Mouse (Mus musculus): ENCODE measurements around the gene Ajuba. TPM values are rescaled to one million over a fixed set of nuclear protein-coding genes. Genes with fewer than 3 reads are reported as not detected.

Gene Ajuba
- polyA plus RNA-seq, 1 experiment from 2014 or later = 30.7 TPM

DNA sequence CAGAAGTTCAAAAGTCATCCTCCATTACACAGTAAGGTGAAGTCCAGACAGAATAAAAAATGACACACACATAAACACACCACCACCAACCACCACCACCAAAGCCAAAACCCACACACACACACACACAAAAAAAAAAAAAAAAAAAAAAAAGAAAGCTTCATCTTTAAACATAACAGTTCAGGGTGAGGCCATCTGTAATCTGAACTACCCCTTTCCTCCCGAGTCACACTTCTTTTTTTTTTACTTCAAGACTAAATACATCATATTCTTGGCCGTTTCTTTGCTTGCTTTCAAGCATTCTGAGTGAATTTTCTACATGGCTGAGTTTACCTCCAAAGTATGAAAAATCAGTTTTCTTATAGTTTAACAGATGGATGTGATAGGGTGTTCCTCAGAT, 24.2 kb upstream of the Ajuba start:
- Histone ChIP-seq H3K4me2 (no peak overlapping the region), H3K4me3 (ENCODE audit: low read depth, low read length) (no peak overlapping the region), H3K9ac (ENCODE audit: low read depth, low read length) (no peak overlapping the region), H3K4me1 (ENCODE audit: control insufficient read depth, insufficient read depth, low read length) (peaks cover 2% of the 10 kb centered on the region; the same call in 1 of the 2 replicates), H3K36me3 (ENCODE audit: control insufficient read depth, insufficient read depth, low read length) (no peaks in the 10 kb centered on the region), H3K9me3 (replicated peaks; ENCODE audit: control insufficient read depth, low read length) (no peaks in the 10 kb centered on the region), H3K27ac (ENCODE audit: low read depth, low read length) (no peak overlapping the region), H3K27me3 (ENCODE audit: control insufficient read depth, insufficient read depth, low read length) (no peaks in the 10 kb centered on the region)
- WGBS (ENCODE audit: insufficient replicate concordance) = 61% methylated on average over 2 of the region's 2 CpGs
- ATAC-seq (replicated peaks; ENCODE audit: insufficient number of reproducible peaks, low FRiP score, low TSS enrichment) = no peak

DNA sequence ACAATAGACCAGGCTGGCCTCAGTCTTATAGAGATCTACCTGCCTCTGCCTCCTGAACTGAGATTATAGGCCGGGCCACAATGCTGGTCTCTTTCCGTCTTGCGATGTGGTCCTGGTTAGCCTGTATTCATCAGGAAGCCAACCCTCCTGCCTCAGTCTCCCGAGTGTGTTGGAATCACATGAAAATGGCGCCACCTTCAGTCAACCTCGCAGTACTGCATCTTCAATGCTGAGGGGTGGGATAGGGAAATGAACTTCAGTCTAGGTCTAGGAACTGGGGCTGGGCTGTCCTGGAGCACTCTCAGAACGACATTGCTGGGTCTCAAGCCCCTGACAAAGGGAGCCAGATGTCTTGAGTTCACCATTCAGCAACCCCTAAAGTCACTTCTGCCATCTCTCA, 19.7 kb upstream of the Ajuba start:
- Histone ChIP-seq H3K4me2 (no peak overlapping the region), H3K27me3 (ENCODE audit: control insufficient read depth, insufficient read depth, low read length) (no peaks in the 10 kb centered on the region), H3K4me1 (ENCODE audit: control insufficient read depth, insufficient read depth, low read length) (peaks cover 18% of the 10 kb centered on the region), H3K27ac (ENCODE audit: low read depth, low read length) (no peak overlapping the region), H3K9ac (ENCODE audit: low read depth, low read length) (no peak overlapping the region), H3K36me3 (ENCODE audit: control insufficient read depth, insufficient read depth, low read length) (no peaks in the 10 kb centered on the region; the same call in 1 of the 2 replicates), H3K9me3 (replicated peaks; ENCODE audit: control insufficient read depth, low read length) (no peaks in the 10 kb centered on the region), H3K4me3 (ENCODE audit: low read depth, low read length) (no peak overlapping the region)
- 75% methylated on average over 7 of the region's 7 CpGs for WGBS (ENCODE audit: insufficient replicate concordance)
- ATAC-seq (replicated peaks; ENCODE audit: insufficient number of reproducible peaks, low FRiP score, low TSS enrichment) = no peak

DNA sequence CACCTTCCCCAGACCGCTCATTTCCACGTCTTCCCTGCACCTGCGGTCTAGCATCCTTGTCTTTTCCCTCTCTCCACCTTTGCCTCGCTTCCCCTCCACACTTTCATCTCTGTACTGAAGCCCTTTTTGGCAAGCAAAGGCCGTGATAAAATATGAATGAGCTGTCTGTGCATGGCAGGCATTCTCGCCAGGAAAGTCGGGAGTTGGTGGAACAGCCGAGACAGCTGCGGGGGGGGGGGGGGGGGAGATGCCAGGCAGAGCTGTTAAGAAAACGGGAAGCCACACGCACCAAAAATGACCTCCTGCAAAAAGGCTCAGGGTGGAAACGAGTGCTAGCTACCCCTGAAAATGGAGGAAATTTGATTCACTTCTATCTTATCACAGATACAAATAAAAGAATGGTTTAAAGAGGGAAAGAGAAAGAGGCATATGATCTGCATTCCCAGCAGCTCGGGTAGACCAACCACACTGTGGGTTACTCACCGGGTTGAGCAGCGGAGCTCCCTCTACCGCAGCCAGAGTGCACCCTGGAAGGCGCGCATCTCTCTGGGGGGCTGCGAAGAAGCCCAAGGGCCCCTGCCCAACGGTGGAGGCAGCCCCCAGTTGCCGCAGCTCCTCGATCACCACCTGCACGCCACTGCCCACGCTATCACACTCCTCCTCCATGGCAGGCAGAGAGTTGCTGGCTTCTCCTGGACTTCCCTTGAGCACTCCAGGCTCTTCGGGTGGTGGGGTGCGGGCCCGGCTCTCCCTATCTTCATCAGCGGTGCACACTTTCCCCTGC, 17.5 kb upstream of the Ajuba start:
- Histone ChIP-seq H3K27ac (ENCODE audit: low read depth, low read length) (peak overlapping the region; percentile 54), H3K27me3 (ENCODE audit: control insufficient read depth, insufficient read depth, low read length) (no peaks in the 10 kb centered on the region), H3K36me3 (ENCODE audit: control insufficient read depth, insufficient read depth, low read length) (no peaks in the 10 kb centered on the region; the same call in 1 of the 2 replicates), H3K9me3 (replicated peaks; ENCODE audit: control insufficient read depth, low read length) (no peaks in the 10 kb centered on the region), H3K4me2 (peak overlapping the region; percentile 62), H3K4me3 (ENCODE audit: low read depth, low read length) (peak overlapping the region; percentile 25), H3K9ac (ENCODE audit: low read depth, low read length) (peak overlapping the region; percentile 28; the same call in 1 of the 2 replicates), H3K4me1 (ENCODE audit: control insufficient read depth, insufficient read depth, low read length) (peaks cover 18% of the 10 kb centered on the region)
- ATAC-seq (replicated peaks; ENCODE audit: insufficient number of reproducible peaks, low FRiP score, low TSS enrichment) = no peak
- WGBS (ENCODE audit: insufficient replicate concordance) = 47% methylated on average over 28 of the region's 28 CpGs

DNA sequence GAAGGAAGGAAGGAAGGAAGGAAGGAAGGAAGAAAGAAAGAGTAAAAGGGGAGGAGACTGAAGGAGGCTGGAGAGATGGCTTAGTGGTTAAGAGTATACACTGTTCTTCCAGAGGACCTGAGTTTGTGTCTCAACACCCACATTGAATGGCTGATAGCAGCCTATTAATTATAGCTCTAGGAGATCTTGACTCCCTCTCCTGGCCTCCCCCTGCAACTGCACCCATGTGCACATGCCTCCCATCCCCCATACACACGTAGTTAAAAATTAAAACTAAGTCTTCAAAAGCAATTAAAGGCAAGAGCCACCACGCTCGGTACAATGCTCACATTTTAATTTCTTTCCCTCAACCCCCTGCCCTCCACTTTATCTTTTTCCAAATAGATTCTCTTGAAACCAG, 16.7 kb upstream of the Ajuba start:
- Histone ChIP-seq H3K9me3 (replicated peaks; ENCODE audit: control insufficient read depth, low read length) (no peaks in the 10 kb centered on the region), H3K27ac (ENCODE audit: low read depth, low read length) (no peak overlapping the region), H3K4me1 (ENCODE audit: control insufficient read depth, insufficient read depth, low read length) (peaks cover 18% of the 10 kb centered on the region), H3K9ac (ENCODE audit: low read depth, low read length) (no peak overlapping the region), H3K36me3 (ENCODE audit: control insufficient read depth, insufficient read depth, low read length) (no peaks in the 10 kb centered on the region; the same call in 1 of the 2 replicates), H3K27me3 (ENCODE audit: control insufficient read depth, insufficient read depth, low read length) (no peaks in the 10 kb centered on the region), H3K4me3 (ENCODE audit: low read depth, low read length) (no peak overlapping the region), H3K4me2 (no peak overlapping the region; the same call in 1 of the 2 replicates)
- WGBS (ENCODE audit: insufficient replicate concordance) = 91% methylated on average over 3 of the region's 3 CpGs
- no peak for ATAC-seq (replicated peaks; ENCODE audit: insufficient number of reproducible peaks, low FRiP score, low TSS enrichment)

DNA sequence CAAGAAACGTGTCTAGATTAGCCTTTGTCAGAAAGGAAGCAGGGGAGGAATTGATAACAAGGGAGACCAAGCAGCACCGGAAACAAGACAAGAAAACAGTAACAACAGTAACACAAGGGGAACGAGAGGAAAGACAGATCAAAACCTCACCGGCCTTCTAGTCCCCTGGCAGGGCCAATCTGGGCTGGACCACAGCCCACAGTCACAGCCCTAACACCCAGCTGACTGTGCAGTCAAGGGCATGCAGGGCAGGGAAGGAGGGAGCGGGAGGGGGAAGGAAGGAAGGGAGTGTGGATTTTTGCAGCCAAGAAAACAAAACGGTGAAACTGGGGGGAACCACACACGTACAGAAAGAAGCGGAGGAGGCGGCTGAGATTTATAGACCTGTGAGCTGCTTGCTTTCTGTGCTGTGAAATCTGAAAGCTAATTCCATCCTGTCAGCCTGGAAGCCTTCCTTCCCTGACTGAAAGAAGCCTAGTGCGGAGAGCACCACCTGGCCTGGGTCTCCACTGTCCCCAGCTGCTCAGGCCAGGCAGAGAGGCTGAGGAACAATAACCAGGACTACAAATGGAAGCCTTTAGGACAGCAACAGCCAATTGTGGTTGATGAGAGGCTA, 15.1 kb upstream of the Ajuba start:
- ATAC-seq (replicated peaks; ENCODE audit: insufficient number of reproducible peaks, low FRiP score, low TSS enrichment) = 0 out of 2 replicates have a peak, but pooled peaks have one; percentile 43
- no peak overlapping the region for H3K4me3 ChIP-seq (ENCODE audit: low read depth, low read length)
- peak overlapping the region; percentile 34 for H3K4me2 ChIP-seq
- H3K9ac ChIP-seq (ENCODE audit: low read depth, low read length) = peak overlapping the region; percentile 12; the same call in 1 of the 2 replicates
- H3K4me1 ChIP-seq (ENCODE audit: control insufficient read depth, insufficient read depth, low read length) = peaks cover 18% of the 10 kb centered on the region
- H3K27me3 ChIP-seq (ENCODE audit: control insufficient read depth, insufficient read depth, low read length) = no peaks in the 10 kb centered on the region
- H3K36me3 ChIP-seq (ENCODE audit: control insufficient read depth, insufficient read depth, low read length) = no peaks in the 10 kb centered on the region; the same call in 1 of the 2 replicates
- no peaks in the 10 kb centered on the region for H3K9me3 ChIP-seq (replicated peaks; ENCODE audit: control insufficient read depth, low read length)
- WGBS (ENCODE audit: insufficient replicate concordance) = 41% methylated on average over 10 of the region's 10 CpGs
- H3K27ac ChIP-seq (ENCODE audit: low read depth, low read length) = peak overlapping the region; percentile 86

DNA sequence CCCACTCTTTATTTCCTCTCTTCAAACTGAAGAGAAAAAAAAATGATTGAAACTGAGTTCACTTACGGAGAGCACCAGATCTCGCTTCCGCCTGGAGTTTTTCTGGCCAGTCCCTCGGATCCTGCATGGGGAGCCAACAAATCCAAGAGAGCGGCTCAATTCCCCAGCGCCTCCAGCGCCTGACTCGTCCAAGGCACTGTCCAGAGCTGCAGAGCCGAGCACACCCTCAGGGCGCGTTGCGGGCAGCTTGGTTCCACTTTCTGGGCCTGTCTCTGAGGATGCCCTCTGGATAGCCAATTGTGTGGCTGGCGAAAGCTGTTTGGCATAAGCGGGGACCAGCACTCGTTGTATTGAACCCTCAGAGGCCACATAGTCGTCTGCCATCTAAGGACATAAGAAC, 13.7 kb upstream of the Ajuba start:
- Histone ChIP-seq H3K4me3 (ENCODE audit: low read depth, low read length) (no peak overlapping the region), H3K4me1 (ENCODE audit: control insufficient read depth, insufficient read depth, low read length) (peaks cover 18% of the 10 kb centered on the region), H3K27ac (ENCODE audit: low read depth, low read length) (no peak overlapping the region), H3K36me3 (ENCODE audit: control insufficient read depth, insufficient read depth, low read length) (no peaks in the 10 kb centered on the region; the same call in 1 of the 2 replicates), H3K9ac (ENCODE audit: low read depth, low read length) (no peak overlapping the region), H3K27me3 (ENCODE audit: control insufficient read depth, insufficient read depth, low read length) (no peaks in the 10 kb centered on the region), H3K4me2 (no peak overlapping the region), H3K9me3 (replicated peaks; ENCODE audit: control insufficient read depth, low read length) (no peaks in the 10 kb centered on the region)
- ATAC-seq (replicated peaks; ENCODE audit: insufficient number of reproducible peaks, low FRiP score, low TSS enrichment) = no peak
- 91% methylated on average over 16 of the region's 16 CpGs for whole genome bisulfite sequencing (ENCODE audit: insufficient replicate concordance)

DNA sequence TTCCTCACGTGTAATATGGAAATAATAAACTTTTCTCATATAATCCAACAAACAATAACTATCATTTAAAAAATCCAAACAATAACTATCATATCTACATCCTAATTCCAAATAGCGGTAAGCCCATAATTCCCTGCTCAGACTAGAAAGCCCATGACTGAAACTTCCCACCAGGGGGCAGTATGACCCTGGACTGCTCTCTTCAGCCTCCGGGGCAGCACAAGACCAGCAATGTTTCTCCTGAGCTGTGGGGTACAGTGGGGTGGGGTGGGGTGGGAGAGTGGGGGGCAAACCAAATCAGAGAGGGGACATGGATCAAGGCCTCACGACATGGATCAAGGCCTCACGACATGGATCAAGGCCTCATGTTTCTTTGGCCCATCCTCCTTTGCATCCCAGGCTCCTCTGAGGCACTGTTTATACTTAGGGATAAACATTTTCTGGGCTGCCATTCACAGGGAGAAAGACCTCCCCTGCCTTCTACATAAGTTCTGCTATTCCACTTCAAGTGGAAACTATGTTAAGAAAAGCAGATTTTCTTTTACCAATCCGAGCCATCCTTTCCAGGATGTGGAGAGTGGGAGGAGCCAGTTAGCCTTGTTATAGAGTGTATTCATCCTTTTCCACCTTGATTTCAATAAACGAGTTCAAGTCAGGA, 6.5 kb upstream of the Ajuba start:
- Histone ChIP-seq H3K4me3 (ENCODE audit: low read depth, low read length) (no peak overlapping the region), H3K27me3 (ENCODE audit: control insufficient read depth, insufficient read depth, low read length) (no peaks in the 10 kb centered on the region), H3K4me1 (ENCODE audit: control insufficient read depth, insufficient read depth, low read length) (no peaks in the 10 kb centered on the region), H3K9ac (ENCODE audit: low read depth, low read length) (no peak overlapping the region), H3K36me3 (ENCODE audit: control insufficient read depth, insufficient read depth, low read length) (no peaks in the 10 kb centered on the region), H3K27ac (ENCODE audit: low read depth, low read length) (no peak overlapping the region), H3K9me3 (replicated peaks; ENCODE audit: control insufficient read depth, low read length) (no peaks in the 10 kb centered on the region), H3K4me2 (no peak overlapping the region)
- WGBS (ENCODE audit: insufficient replicate concordance) = 38% methylated on average over 7 of the region's 7 CpGs
- ATAC-seq (replicated peaks; ENCODE audit: insufficient number of reproducible peaks, low FRiP score, low TSS enrichment) = no peak

DNA sequence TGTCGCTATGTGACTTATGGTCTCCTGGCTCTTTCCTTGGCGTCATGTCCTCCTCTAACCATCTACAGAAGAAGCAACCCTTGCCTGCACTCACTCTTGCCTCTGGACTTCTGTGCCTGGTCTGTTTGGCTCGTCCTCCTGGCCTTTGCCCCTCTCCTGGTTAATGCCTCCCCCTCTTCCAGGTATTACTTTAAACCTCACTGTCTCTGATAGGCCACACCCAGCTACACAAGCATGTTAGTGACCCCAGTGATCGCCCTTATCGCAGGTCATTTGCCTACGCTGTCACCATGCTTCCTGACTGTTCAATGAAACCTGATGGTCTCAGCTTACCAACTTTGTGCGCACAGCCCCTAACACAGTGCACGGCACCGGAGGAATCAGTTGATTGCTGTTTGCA, 5.2 kb upstream of the Ajuba start:
- 85% methylated on average over 9 of the region's 9 CpGs for WGBS (ENCODE audit: insufficient replicate concordance)
- no peak overlapping the region for H3K4me3 ChIP-seq (ENCODE audit: low read depth, low read length)
- ATAC-seq (replicated peaks; ENCODE audit: insufficient number of reproducible peaks, low FRiP score, low TSS enrichment) = no peak

More for the DNA sequence above, 5.2 kb upstream of the Ajuba start:
- H3K9me3 ChIP-seq (replicated peaks; ENCODE audit: control insufficient read depth, low read length) = no peaks in the 10 kb centered on the region
- no peak overlapping the region for H3K9ac ChIP-seq (ENCODE audit: low read depth, low read length)
- H3K4me2 ChIP-seq = no peak overlapping the region
- no peaks in the 10 kb centered on the region for H3K4me1 ChIP-seq (ENCODE audit: control insufficient read depth, insufficient read depth, low read length)
- no peaks in the 10 kb centered on the region for H3K27me3 ChIP-seq (ENCODE audit: control insufficient read depth, insufficient read depth, low read length)
- H3K27ac ChIP-seq (ENCODE audit: low read depth, low read length) = no peak overlapping the region
- H3K36me3 ChIP-seq (ENCODE audit: control insufficient read depth, insufficient read depth, low read length) = no peaks in the 10 kb centered on the region
